Mouse (Mus musculus) 416B (cell line): ENCODE measurements around the gene Wbp1l.
A peak's percentile ranks its signal among the peaks of the same experiment; 100 is the strongest.

Source experiments
- DNase-seq: peaks from one replicate; pipeline ENCODE4 v3.0.0; 2011; ENCODE audit warnings: low read depth

Gene Wbp1l

GRCm38 (mm10) chr19:46661511-46661910 is 62.6 kb downstream of the Wbp1l start:
- DNase-seq: no peak

GRCm38 (mm10) chr19:46662214-46662613 is 63.3 kb downstream of the Wbp1l start:
- DNase-seq: peak; percentile 71

- no peak for DNase-seq
Measured at GRCm38 (mm10) chr19:46662784-46663183, 63.9 kb downstream of the Wbp1l start.

GRCm38 (mm10) chr19:46665474-46665873 is 66.6 kb downstream of the Wbp1l start:
- DNase-seq: no peak

- no peak for DNase-seq
Measured at GRCm38 (mm10) chr19:46667300-46667699, 68.4 kb downstream of the Wbp1l start.

GRCm38 (mm10) chr19:46668263-46668662 is 69.4 kb downstream of the Wbp1l start:
- DNase-seq: no peak

- peak; percentile 39 for DNase-seq
Measured at GRCm38 (mm10) chr19:46669802-46670201, 70.9 kb downstream of the Wbp1l start.

- DNase-seq: peak; percentile 63
Measured at GRCm38 (mm10) chr19:46670691-46671090, 71.8 kb downstream of the Wbp1l start.

GRCm38 (mm10) chr19:46672766-46673418 is 74.0 kb downstream of the Wbp1l start, which contains the start of gene Cyp17a1:
TSS of gene Cyp17a1 (minus strand) at chr19:46673172.
- no peak for DNase-seq

- DNase-seq: no peak
Measured at GRCm38 (mm10) chr19:46675641-46676040, 76.8 kb downstream of the Wbp1l start.

- no peak for DNase-seq
Measured at GRCm38 (mm10) chr19:46679720-46680383, 81.0 kb downstream of the Wbp1l start.

GRCm38 (mm10) chr19:46689460-46690372 is 90.8 kb downstream of the Wbp1l start, which contains the start of gene Borcs7:
TSS of gene Borcs7 (plus strand) at chr19:46689906.
- DNase-seq: peak; percentile 86

- no peak for DNase-seq
Measured at GRCm38 (mm10) chr19:46690387-46690786, 91.5 kb downstream of the Wbp1l start.

- DNase-seq: no peak
Measured at GRCm38 (mm10) chr19:46691078-46691477, 92.2 kb downstream of the Wbp1l start.

GRCm38 (mm10) chr19:46693146-46693545 is 94.3 kb downstream of the Wbp1l start:
- no peak for DNase-seq

- DNase-seq: no peak
Measured at GRCm38 (mm10) chr19:46696482-46696881, 97.6 kb downstream of the Wbp1l start.

- no peak for DNase-seq
Measured at GRCm38 (mm10) chr19:46696943-46697342, 98.1 kb downstream of the Wbp1l start.

- no peak for DNase-seq
Measured at GRCm38 (mm10) chr19:46697840-46698517, 99.1 kb downstream of the Wbp1l start.

GRCm38 (mm10) chr19:46699011-46699481 is 100.2 kb downstream of the Wbp1l start:
- peak; percentile 60 for DNase-seq

- no peak for DNase-seq
Measured at GRCm38 (mm10) chr19:46701156-46701555, 102.3 kb downstream of the Wbp1l start.

GRCm38 (mm10) chr19:46705779-46706495 is 107.1 kb downstream of the Wbp1l start:
- DNase-seq: peak; percentile 72
